Mouse (Mus musculus) liver, postnatal 0 days (tissue): ENCODE results near the gene Olfr275.

ENCODE experiments used
- CTCF ChIP-seq: sonication (generic); IDR thresholded peaks from 2 replicates; pipeline ENCODE4 v1.5.1; 2016; ENCODE audit warnings: antibody characterized with exemption, low read depth
- EP300 ChIP-seq: IDR thresholded peaks from 2 replicates; pipeline ENCODE4 v1.6.1; 2016; ENCODE audit warnings: antibody characterized with exemption, low read depth, mild to moderate bottlenecking

- TF ChIP-seq CTCF (no peak), EP300 (no peak)
Measured at GRCm38 (mm10) chr4:52800013-52800412, 14.4 kb upstream of the Olfr275 start.
